Mouse (Mus musculus) Patski (cell line): ENCODE measurements around the gene Lpar1. TPM values are rescaled to one million over a fixed set of nuclear protein-coding genes. Genes with fewer than 3 reads are reported as not detected.

Experiments
- ATAC-seq: fragments of 100-300 bp; one replicate; pipeline ENCODE4 v1.8.0; 2021
- CTCF ChIA-PET: fragments of 350-600 bp; sonication (Branson Sonifier 250); formaldehyde crosslinking; loops from one replicate; lab custom pipeline; 2022; ENCODE audit warnings: inconsistent platforms; lab: Charles Lee
- POLR2A ChIA-PET: fragments of 350-600 bp; sonication (Branson Sonifier 250); formaldehyde crosslinking; loops from one replicate; lab custom pipeline; 2022; ENCODE audit warnings: antibody characterized with exemption, inconsistent platforms; lab: Charles Lee
- DNase-seq: peaks from one replicate; pipeline ENCODE4 v3.0.0-alpha.2; 2011; ENCODE audit warnings: low read depth, low spot score
- H3K27me3 ChIP-seq: fragments of 371-371 bp; one replicate; pipeline ENCODE4 v1.5.1; 2021
- CTCF ChIP-seq: fragments of 100-300 bp; IDR thresholded peaks from one replicate; pipeline ENCODE4 v1.5.1; 2021
- in situ Hi-C: fragments of 300-500 bp; cut with MboI; formaldehyde crosslinking; loops from 3 replicates; pipeline ENCODE4 v1.11.1; 2018; ENCODE audit warnings: low pct_unique_long_range_greater_than_20kb, mixed read lengths
- polyA plus RNA-seq: library from polyadenylated mRNA; unstranded; gene quantifications from one replicate; pipeline ENCODE4 v1.2.3, GENCODE M21; 2021

Lpar1 gene
- polyA plus RNA-seq, 1 experiment from 2014 or later = 2.7 TPM

DNA sequence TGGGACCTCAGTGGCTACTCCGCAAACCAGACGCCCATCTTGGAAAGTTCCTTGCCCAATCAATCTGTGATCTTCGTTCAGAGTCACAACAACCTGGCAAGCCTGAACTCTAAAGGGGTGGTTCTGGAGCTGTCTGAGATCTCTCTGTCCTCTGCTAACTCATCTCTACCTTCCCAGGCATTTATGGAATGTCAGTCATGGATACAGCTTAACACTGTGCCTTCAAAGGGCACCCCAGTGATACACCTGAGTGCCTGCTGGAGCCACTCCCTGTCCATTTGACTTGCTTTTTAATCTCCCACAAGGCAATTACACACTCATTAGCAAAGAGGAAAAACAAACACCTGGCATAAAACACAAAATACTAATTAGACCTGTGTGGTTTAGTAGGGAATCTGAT, 62.0 kb downstream of the Lpar1 start:
- ChIA-PET CTCF (no interaction called here), POLR2A (no interaction called here)
- in situ Hi-C loops = no loop called here
- DNase-seq (no peak), ATAC-seq (no peak)
- no peak for TF ChIP-seq CTCF
- no peaks in the 10 kb centered on the region for H3K27me3 ChIP-seq

DNA sequence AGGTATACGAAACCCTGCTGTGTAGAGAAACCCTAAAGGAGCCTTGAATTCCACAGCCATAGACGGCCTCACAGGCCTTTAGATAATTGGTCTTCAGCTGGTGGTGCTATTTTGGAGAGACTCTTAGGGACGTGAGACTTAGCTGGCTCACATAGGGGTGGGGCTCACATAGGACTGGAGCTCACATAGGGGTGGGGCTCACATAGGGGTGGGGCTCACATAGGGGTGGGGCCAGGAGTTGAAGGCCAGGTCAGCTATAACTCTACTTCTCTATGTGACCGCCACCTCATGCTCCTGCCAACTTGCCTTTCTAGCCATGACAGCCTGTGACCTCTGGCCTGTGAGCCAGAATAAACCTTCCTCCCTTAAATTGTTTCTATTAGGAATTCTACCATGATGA, 63.3 kb downstream of the Lpar1 start:
- no peaks in the 10 kb centered on the region for H3K27me3 ChIP-seq
- DNase-seq (no peak), ATAC-seq (no peak)
- in situ Hi-C loops = no loop called here
- ChIA-PET CTCF (no interaction called here), POLR2A (interaction anchor here (0.6 kb wide), 1 partner anchor 15 kb away, joined by 3 read pairs; no protein-coding TSS in a partner anchor)
- no peak for TF ChIP-seq CTCF

- DNase-seq (no peak), ATAC-seq (no peak)
- ChIA-PET POLR2A (interaction anchor here (1.0 kb wide), 1 partner anchor 16 kb away, joined by 3 read pairs; no protein-coding TSS in a partner anchor), CTCF (interaction anchor here (0.7 to 1.3 kb wide), 2 partner anchors 9 to 12 kb away, joined by 3 read pairs; no protein-coding TSS in a partner anchor)
- no peak for TF ChIP-seq CTCF
- H3K27me3 ChIP-seq = no peaks in the 10 kb centered on the region
- in situ Hi-C loops = no loop called here
Measured at GRCm38 (mm10) chr4:58478564-58478963, 75.1 kb downstream of the Lpar1 start.

- TF ChIP-seq CTCF = no peak
- POLR2A ChIA-PET = no interaction called here
- CTCF ChIA-PET = interaction anchor here (0.7 kb wide), 1 partner anchor 11 kb away, joined by 3 read pairs; no protein-coding TSS in a partner anchor
- H3K27me3 ChIP-seq = no peaks in the 10 kb centered on the region
- DNase-seq (no peak), ATAC-seq (no peak)
- in situ Hi-C loops = no loop called here
Measured at GRCm38 (mm10) chr4:58477691-58478090, 76.0 kb downstream of the Lpar1 start.

- CTCF ChIA-PET = no interaction called here
- no peaks in the 10 kb centered on the region for H3K27me3 ChIP-seq
- no peak for DNase-seq
- POLR2A ChIA-PET = no interaction called here
- in situ Hi-C loops = no loop called here
- ATAC-seq = no peak
- no peak for TF ChIP-seq CTCF
Measured at GRCm38 (mm10) chr4:58471203-58471910, 82.3 kb downstream of the Lpar1 start.

GRCm38 (mm10) chr4:58469651-58470592, 83.8 kb downstream of the Lpar1 start:
- POLR2A ChIA-PET = no interaction called here
- DNase-seq (no peak), ATAC-seq (no peak)
- CTCF ChIA-PET = interaction anchor here (1.2 kb wide), 1 partner anchor 9 kb away, joined by 3 read pairs; no protein-coding TSS in a partner anchor
- no peak for TF ChIP-seq CTCF
- in situ Hi-C loops = no loop called here
- H3K27me3 ChIP-seq = no peaks in the 10 kb centered on the region

GRCm38 (mm10) chr4:58469035-58469434, 84.7 kb downstream of the Lpar1 start:
- ChIA-PET CTCF (interaction anchor here (1.2 kb wide), 1 partner anchor 10 kb away, joined by 3 read pairs; no protein-coding TSS in a partner anchor), POLR2A (no interaction called here)
- in situ Hi-C loops = no loop called here
- H3K27me3 ChIP-seq = no peaks in the 10 kb centered on the region
- ATAC-seq (no peak), DNase-seq (no peak)
- no peak for TF ChIP-seq CTCF

DNA sequence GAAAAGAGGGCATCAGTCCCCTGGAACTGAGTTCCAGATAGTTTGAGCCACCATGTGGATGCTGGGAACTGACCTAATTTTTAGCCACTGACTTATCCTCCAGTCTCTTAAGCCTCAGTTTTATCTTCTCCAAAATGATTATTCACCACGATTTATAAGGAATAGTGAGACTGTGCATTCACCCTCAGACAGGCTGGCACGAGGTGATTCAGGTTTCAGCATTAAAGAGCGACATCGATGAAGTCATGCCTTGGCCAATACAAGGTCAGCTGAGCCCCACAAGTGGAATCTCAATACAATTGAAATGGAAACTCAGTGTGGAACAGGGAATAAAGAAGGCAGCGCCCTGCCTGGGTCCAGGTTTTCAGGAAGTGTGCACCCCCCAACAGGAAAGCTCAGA, 88.1 kb downstream of the Lpar1 start:
- no peak for TF ChIP-seq CTCF
- POLR2A ChIA-PET = no interaction called here
- in situ Hi-C loops = no loop called here
- no peaks in the 10 kb centered on the region for H3K27me3 ChIP-seq
- DNase-seq (no peak), ATAC-seq (no peak)
- CTCF ChIA-PET = interaction anchor here (1.4 to 1.6 kb wide), 2 partner anchors 13 to 55 kb away, joined by 3 read pairs; no protein-coding TSS in a partner anchor

- DNase-seq (no peak), ATAC-seq (no peak)
- no peak for TF ChIP-seq CTCF
- ChIA-PET POLR2A (no interaction called here), CTCF (interaction anchor here (1.6 kb wide), 1 partner anchor 56 kb away, joined by 3 read pairs; no protein-coding TSS in a partner anchor)
- H3K27me3 ChIP-seq = no peaks in the 10 kb centered on the region
- in situ Hi-C loops = no loop called here
Measured at GRCm38 (mm10) chr4:58464390-58465164, 89.1 kb downstream of the Lpar1 start.

DNA sequence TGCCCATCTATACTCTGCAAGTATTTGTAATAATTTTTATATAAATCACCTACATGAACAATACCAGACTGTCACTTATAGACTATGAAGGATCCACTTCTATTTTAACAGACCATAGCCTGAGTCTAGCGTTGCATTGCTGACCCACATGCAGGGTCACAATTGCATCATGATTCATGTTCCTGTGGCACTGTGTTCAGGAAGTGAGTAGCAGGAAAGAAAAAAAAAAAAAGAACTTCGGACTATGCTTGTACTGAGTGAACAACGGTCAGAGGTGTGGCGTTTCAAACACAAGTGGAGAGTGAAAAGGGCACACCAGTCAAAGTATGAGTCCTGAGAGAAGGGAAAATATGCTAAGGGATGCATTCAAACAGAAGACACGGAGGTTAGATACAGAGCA, 90.7 kb downstream of the Lpar1 start:
- in situ Hi-C loops = no loop called here
- no peak for TF ChIP-seq CTCF
- DNase-seq (no peak), ATAC-seq (no peak)
- no peaks in the 10 kb centered on the region for H3K27me3 ChIP-seq
- ChIA-PET CTCF (no interaction called here), POLR2A (interaction anchor here (0.6 kb wide), 1 partner anchor 16 kb away, joined by 3 read pairs; no protein-coding TSS in a partner anchor)
